Mouse (Mus musculus): ENCODE measurements around the gene Aff1.

Gene Aff1

DNA sequence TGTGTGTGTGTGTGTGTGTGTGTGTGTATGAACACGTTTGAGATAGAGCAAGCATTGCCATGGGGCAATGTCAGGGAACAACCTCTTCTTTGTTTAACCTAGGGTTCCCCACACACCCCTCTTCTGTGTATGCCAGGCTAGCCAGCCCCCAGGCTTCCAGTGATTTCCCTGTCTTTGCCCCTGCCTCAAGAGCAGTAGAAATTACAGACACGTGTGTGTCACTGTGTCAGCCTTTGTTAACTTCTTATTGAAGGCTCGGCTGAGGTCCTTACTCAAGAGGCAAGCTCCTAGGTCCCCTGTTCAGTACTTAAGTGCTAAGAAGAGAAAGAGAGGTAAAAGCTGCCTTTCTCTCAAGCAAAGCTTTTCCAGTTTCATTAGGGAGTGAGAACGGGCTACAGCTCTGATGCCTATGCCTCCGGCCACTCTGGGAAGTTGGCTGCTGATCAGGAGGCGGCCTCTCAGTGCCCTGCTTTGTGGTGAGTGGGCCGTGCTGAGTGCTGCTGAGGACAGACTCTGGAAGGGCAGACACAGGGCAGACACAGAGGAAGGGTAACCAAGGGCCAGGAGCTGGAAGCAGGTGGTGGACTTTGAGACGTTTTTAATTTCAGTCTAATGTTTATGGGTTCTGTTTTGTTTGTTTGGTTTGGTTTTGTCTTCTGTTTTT, 111.9 kb downstream of the Aff1 start:
- DNase-seq (ENCODE audit: low read depth, low spot score), result no peak

DNA sequence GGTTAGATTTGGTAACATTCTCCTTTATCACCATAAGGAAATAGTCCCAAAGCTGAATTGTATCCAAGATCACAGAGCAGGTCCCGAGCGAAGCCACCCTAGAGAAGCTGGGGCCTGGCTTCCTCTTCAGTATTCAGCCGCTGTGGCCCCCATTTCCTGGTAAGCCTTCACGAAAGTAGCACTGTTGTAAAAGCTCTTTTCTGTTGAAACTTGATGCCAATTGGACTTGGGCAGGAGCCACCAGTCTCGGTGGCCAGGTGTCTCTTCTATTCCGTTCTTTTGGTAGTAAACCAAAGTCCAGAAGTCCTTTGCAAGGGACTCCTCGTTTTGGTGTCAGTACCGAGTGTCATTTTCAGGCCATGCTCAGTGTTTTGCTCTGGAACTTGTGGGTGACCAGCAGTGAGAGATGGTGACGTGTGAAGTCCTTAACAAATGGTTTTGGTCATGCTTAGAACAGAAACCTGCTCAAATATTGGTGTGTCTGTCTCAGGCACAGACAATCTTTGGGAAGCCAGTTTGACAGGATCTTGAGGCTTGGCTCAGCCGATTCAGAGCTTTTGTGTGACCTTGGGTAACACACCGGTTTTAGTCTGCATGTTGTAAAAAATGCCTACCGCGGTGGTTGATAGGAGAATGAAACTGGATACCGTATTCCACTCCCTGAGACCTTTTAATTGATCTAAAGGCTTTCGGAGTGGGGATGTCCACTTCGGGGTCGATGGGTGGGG, 114.8 kb downstream of the Aff1 start:
- no peak for DNase-seq (ENCODE audit: low read depth, low spot score)

DNA sequence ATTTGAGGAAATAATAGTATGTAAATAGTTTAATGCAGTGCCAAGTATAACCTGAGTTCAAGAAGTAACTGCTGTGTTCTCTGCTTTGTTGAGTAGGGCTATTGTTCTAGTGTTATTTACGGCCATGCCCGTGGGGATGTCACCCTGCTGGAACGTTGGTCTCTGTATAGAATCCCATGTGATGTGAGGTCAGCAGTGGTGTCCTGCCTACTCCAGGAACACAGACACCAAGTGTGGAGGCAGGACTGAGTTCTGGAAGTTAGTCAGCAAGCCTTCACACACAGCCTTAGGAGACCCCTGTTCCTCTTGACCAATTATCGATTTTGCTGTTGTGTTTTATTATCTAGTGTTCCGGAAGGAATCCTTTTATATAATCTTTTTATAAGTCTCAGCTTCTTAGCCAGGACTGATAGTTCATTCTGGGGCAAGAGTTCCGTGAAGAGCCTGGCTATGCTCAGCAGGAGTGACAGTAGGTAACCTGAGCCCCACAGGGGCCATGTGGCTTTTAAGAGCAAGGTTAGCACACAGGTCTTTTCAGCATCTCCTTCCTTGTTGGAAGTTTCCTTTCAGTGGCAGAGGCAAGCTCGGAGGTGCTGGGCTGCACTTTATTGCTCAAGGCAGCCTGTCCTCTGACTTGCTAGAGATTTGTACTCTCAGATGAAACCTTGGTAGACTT, 115.6 kb downstream of the Aff1 start:
- DNase-seq (ENCODE audit: low read depth, low spot score), result no peak

DNA sequence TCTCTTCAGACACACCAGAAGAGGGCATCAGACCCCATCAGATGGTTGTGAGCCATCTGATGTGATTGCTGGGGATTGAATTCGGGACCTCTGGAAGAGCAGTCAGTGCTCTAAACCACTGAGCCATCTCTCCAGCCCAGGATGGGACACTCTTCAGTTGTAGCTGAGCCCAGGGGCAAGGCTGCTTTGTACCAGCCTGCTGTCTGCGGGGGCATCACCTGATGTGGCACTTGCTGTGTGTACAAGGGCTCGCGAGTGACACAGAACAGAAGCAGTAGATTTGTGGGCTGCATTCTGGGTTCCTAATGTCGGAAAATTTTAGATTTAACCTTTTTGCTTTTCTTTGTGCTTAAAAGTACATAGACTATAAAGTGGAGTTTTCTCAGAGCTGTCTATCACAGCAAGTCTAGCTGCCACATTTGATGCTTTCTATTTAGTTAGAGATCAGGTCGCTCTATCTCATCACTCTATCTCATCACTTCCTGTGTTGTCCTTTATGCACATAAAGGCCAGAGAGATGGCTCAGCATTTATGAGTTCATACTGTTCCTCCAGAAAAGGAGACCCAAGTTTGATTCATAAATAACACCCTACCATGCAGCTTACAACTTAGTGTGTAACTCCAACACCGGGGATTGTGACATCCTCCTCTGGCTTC, 117.6 kb downstream of the Aff1 start:
- no peak for DNase-seq (ENCODE audit: low read depth, low spot score)

DNA sequence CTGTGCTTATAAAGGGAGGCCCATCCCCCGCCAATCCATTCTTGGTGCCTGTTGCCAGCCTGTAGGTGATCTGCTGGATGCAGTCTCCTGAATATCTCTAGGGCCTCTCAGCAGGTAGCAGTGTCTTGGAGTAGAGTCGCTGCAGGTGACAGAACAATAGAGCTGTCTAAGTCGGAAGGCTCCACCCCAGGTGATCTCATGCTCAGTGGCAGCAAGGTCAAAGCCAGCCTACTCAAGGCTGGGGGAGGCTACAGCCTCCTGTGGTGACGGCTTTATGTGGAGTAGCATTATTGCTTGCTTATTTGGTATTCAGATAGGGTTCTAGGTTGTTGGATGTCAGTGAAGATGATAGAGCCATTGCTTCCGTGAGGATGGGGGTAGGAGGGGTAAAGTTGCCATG, 121.1 kb downstream of the Aff1 start:
- no peak for DNase-seq (ENCODE audit: low read depth, low spot score)

DNA sequence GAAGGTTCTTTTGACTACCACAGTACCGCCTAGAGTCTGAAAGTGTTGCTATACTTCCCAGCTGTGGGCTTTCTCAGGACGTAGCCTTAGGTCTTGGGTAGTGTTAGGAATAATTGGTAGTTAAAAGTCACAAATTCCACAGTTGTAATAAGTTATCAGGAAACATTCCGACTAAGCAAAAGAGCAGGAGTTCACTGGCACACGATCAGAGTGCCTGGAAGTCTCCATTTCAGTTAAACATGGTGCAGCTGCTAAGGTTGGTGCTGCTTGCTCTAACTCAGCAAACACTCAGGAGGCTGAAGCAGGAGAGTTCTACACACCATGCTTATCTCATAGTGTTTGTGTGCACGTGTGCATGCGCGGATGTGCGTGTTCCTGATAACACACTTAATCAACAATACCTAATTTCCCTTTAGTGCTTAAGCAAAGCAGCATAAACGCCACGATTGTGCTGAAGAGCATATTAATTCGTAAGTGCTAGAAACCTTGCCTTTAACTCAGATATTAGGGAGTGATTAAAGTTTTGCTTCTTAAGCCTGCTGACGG, 121.9 kb downstream of the Aff1 start:
- no peak for DNase-seq (ENCODE audit: low read depth, low spot score)

DNA sequence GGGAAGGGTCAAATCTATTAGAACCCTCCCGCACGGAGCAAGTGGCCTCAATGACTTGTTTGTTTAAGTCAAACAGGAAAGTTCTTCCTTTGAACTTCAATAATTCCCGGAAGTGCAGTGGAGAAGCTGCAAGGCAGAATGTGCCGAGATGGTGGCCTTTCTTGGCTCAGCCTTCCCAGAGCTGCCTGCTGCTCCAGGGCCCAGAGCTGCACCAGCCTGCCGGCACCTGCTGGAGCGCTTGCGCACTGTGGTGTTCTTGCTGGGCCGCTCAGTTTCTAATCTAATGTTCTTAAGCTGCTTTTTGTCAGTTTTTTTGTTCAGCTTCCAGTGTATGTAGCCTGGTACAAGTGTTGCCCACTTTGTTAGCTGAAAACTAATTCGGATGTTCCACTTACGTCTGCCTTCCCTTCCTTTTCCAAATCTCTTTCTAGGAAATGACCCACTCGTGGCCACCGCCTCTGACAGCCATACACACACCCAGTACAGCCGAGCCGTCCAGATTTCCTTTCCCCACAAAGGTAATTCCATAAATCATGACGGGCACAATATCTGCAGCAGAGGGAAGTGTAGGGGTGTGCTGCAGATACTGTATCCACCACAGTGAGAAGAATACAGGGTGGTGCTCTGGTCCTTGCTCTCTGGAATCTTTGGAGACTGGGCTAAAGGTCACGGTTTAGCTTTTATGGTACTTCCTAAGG, 122.5 kb downstream of the Aff1 start:
- DNase-seq (ENCODE audit: low read depth, low spot score), result no peak

DNA sequence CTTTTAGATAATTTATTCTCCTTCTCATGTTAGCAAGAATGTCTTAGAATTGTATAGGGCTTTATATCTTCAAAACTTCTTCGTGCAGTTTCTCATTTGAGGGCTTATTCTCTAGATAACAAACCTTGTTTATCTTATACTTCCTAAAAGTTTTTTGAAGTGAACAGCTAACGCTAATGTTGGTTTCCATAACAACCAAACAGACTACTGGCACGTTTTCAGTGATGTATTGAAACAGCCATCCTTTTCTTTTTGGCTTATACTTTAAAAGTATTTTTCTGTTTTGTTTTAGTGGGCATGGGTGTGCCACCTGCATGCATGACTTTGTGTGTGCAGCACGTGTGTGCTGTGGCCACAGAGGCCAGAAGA, 123.1 kb downstream of the Aff1 start:
- no peak for DNase-seq (ENCODE audit: low read depth, low spot score)

DNA sequence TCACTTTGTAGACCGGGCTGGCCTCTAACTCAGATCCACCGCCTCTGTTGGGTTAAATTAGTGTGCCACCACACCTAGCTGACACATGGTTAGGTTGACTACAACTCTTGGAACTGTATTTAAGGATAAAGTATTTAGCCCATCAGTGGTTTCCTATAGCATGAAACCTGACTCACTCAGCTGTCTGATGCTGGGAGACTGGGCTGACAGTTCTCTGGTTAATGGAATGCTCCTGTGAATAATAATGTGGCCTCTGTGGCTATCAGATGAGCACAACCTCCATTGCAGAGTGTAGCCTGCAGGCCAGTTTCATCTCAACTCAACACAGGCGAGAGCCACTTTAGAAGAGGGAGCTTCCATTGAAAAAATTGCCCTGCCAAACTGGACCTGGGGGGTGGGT, 124.5 kb downstream of the Aff1 start:
- no peak for DNase-seq (ENCODE audit: low read depth, low spot score)

DNA sequence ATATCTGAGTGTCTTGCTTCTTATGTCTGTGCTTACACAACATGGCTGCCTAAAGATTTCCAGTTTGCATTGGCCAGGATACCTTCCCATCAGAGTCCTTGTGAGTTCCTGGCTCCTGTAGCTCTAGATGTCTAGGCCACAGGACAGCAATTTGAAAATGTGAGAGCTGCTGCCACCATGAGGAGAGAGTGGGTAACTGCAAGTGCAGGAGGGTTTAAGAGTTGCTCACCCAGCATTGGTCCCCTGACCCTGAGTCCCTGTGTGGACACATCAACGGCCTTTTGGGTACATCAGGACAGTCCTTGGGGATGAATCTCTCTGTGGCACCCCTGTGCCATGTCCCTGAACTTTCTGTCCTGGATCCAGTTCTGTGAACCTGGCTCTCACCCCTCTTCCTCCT, 125.6 kb downstream of the Aff1 start:
- DNase-seq (ENCODE audit: low read depth, low spot score), result peak; percentile 76

DNA sequence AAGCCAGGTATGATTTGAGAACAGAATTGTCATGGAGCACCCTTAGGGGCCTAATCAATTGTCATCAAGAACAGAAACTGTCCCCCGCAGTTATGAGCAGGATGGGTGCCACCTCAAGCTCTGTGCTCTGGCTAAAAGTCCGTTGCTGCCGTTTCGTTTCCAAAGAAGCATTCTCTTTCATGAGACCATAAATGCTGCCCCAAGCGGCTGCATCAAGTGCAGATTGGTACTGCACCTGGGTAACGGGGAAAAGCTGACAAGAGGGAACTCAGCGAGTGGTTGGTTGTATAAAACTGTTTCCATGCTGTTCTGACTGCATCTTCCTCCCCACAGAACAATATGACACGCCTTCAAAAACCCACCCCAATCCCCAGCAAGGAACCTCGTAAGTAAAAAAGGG, 126.4 kb downstream of the Aff1 start:
- no peak for DNase-seq (ENCODE audit: low read depth, low spot score)

DNA sequence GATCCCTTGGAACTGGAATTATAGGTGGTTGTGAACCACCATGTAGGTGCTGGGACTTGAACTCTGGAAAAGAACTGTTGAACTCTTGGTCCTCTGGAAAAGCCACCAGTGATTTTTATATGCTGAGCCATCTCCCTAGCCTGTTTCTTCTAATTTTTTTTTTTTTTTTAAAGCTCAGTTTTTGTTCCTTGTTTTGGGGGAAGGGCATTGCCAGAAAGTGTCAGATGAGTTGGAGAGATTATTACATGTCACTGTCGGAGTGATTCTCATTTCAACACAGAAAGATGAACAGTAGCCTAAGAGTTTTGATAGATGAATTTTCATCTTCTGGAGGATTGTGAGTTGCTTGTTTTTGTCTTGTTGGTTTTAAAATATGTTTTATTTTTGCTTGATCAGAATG, 127.5 kb downstream of the Aff1 start:
- DNase-seq (ENCODE audit: low read depth, low spot score), result no peak

DNA sequence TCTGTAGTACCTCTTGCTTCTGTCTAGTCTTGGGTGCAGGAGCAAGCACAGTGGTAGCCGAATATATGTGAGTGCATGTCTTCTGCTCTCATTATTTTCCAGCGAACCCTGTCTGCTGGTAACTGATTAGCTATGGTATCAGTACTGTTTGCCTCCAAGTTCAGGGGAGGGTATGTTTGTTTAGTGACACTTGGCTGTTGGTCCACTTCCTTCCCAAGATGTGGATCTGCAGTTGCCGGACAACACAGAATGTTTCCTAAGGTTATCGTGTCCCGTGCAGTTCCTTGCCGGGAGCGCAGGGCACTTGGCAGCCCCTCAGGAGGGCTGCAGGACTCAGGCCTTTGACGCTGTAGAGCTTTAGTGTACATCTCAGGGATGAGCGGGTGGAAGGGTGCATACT, 128.9 kb downstream of the Aff1 start:
- no peak for DNase-seq (ENCODE audit: low read depth, low spot score)

DNA sequence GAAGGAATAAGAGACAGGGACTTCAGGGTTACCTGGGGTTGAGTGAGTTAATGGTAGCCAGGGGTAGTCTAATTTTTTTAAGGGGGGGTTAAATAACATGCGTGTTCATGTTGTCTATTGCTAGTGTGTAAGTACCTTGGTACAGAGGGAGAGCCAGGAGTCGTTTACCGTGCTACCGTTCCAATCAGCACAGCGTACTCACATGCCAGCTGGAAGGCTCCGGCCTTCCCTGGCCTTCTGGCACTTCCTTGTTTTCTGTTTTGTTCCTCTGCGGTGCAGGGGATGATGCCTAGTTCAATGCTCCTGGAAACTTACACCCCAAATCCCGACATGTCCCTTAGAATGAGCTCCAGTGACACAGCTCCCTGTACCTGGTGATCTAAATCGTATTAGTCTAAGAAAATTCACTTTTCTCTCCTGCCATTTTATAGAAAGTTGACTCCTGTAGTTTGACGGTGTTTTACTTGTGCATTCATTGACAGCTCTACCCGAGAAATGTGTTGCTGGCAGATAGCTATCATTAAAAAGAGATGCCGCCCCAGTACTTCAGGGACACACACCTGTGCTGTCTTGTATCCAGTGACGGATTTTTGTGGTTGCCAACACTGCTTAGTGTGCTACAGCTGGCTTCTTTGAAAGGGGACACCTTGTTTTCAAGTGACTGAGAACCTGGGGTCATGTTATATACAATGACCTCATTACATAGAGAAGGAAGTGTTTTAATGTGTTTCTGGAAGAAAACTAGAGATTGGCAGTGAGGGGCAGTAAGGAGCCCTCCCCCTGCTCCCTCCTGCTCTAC, 129.5 kb downstream of the Aff1 start:
- no peak for DNase-seq (ENCODE audit: low read depth, low spot score)

DNA sequence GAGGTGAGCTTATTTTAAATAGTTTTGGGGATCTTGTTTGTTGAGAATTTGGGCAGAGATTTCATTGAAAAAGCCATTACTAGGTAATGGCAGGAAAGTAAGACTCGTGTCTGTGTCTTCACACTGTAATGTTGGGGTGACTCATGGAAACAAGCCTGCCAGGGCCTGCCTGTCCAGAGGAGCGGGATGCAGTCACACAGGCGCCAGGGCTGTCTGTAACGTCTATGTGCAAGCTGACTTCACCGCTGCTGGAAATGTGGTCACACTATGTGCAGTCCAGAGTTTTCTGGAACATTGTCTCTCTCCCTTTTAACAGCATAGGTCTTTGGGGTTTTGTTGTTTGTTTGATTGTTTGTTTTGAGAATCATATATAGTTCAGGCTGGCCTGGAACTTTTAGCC, 130.8 kb downstream of the Aff1 start:
- DNase-seq (ENCODE audit: low read depth, low spot score), result no peak

DNA sequence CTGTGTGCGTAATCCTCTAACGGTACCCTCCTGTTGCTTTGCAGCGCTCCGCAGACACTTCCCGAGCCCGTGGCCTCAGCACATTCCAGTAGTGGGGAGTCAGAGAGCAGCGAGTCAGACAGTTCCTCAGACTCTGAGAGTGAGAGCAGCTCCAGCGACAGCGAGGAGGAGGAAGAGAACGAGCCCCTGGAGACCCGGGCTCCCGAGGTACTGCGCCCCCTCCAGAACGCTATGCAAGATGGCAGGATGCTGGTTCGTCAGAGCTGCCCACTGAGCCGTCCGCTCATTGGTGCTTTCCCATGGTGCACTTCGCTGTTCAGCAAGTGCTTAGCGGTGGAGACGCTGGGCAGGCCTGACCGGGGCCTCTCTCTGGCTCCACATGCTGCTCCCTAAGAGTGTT, 136.1 kb downstream of the Aff1 start:
- no peak for DNase-seq (ENCODE audit: low read depth, low spot score)

DNA sequence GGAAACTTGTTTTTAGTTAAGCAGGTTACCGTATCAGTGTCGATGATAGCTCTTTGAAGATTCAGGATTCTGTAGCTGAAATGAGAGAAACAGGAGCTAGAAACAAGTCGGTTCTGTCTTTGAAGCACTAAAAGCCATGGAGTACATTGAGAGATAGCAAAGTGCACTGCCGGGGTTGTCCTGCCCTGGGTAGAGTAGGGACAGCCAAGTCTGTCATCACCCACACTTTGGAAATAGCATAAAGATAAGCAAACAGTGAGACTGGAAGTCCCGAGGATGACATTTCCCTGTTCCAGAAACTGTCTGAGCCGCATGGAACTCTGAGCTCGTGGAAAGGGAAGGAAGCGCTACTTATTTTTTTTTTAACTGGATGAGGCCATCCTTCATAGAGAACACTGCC, 136.6 kb downstream of the Aff1 start:
- no peak for DNase-seq (ENCODE audit: low read depth, low spot score)

DNA sequence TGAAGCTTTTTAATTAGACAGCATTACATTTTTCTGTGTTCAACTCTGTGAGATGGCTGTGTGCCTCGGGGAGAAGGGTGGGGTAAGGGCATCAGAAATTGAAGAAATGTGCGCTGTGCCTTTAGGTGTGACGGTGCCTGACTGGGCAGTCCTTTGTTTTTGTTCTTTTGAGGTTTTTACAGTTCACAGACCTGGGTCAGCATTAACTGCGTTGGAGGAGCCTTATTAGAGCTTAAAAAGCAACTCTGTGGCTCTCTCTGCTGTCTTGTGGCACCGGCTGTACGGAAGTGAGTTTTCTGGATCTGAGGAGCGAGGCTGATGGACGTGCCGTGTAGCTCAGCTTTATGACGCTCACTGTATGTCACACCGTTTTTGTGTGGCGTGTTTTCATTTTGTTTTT, 137.0 kb downstream of the Aff1 start:
- DNase-seq (ENCODE audit: low read depth, low spot score), result no peak

DNA sequence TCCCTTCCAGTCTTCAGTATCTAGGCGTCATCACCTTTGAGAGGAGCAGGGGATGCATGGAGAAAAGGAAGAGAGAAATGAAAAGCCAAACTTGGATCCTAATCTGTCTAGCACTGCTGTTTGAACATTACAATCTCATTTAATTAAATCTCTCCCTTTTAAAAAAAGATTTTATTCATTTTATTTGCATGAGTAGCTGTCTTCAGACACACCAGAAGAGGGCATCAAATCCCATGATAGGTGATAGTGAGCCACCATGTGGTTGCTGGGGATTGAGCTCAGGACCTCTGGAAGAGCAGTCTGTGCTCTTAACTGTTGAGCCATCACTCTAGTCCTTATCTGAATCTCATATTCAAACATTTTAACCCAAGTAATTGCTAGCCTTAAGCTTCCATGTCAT, 138.7 kb downstream of the Aff1 start:
- DNase-seq (ENCODE audit: low read depth, low spot score), result no peak

DNA sequence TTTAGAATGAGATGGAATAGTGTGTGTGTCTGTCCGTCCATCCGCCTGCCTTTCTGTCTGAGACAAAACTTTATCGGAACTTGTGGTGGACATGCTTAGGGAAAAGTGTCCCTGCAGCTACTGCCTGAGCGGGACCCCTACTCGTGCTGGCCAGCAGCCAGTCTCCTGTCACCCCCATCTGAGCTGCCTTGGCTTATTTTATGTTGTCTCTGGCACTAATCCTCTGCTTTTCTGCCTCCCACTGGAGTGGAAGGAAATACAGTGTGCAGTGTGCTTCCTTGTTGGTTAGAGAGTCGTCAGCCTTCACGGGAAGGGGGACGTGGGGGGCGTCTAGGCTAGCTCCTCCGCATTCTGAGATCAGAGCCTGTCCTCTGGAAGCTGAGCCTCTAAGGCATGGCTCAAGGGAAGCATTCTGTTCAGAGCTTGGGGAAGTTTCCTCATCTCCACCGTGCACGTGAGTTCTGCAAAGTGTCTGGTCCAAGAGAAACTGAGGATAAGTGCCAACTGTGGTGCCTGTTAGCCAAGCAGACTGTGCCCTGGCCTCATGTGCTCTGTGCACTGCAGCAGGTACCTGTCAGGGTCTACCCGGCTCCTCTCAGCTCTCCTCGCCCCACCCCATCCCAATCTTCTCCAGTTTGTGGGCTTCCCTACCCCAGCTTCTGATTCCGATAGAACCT, 143.4 kb downstream of the Aff1 start:
- DNase-seq (ENCODE audit: low read depth, low spot score), result no peak
